Mouse (Mus musculus) G1E (cell line): ENCODE measurements around the gene Spef2. TPM values are rescaled to one million over a fixed set of nuclear protein-coding genes. Genes with fewer than 3 reads are reported as not detected.

ENCODE experiments used
- ATAC-seq: 2 replicates; pipeline ENCODE4 v1.8.0; 2016; ENCODE audit warnings: mild to moderate bottlenecking; ENCODE audit not compliant: insufficient number of reproducible peaks, poor library complexity, low FRiP score, severe bottlenecking; ENCODE audit errors: extremely low read depth
- DNase-seq: peaks from one replicate; pipeline ENCODE4 v3.0.0; 2012; ENCODE audit warnings: low spot score
- H3K27me3 ChIP-seq: 2 replicates; pipeline ENCODE4 v1.6.1; 2012; ENCODE audit warnings: mild to moderate bottlenecking, low read length, inconsistent platforms; ENCODE audit not compliant: insufficient read depth
- H3K36me3 ChIP-seq: replicated peaks from 2 replicates; pipeline ENCODE3; 2012; ENCODE audit warnings: mild to moderate bottlenecking, inconsistent platforms
- H3K4me1 ChIP-seq: 2 replicates; pipeline ENCODE4 v1.6.1; 2012; ENCODE audit warnings: low read depth, low read length, inconsistent platforms, mixed read lengths; ENCODE audit not compliant: insufficient read depth
- H3K4me3 ChIP-seq: 2 replicates; pipeline ENCODE4 v1.5.1; 2012; ENCODE audit warnings: low read depth, mild to moderate bottlenecking, inconsistent platforms, low read length, moderate library complexity, mixed read lengths
- H3K9me3 ChIP-seq: replicated peaks from 2 replicates; pipeline ENCODE4 v1.6.1; 2012; ENCODE audit warnings: inconsistent platforms
- CTCF ChIP-seq: IDR thresholded peaks from 2 replicates; pipeline ENCODE4 v1.5.1; 2012; ENCODE audit warnings: low read depth, low read length, inconsistent platforms, mixed read lengths
- GATA1 ChIP-seq: IDR thresholded peaks from 2 replicates; pipeline ENCODE4 v1.6.1; 2012; ENCODE audit warnings: borderline replicate concordance, low read length, inconsistent platforms, mixed read lengths
- GATA2 ChIP-seq: IDR thresholded peaks from 2 replicates; pipeline ENCODE4 v1.6.1; 2012; ENCODE audit warnings: low read depth, low read length, inconsistent platforms, borderline replicate concordance
- POLR2AphosphoS5 ChIP-seq: IDR thresholded peaks from 2 replicates; pipeline ENCODE4 v1.6.1; 2012; ENCODE audit warnings: low read depth, low read length, inconsistent platforms; ENCODE audit not compliant: insufficient replicate concordance
- TAL1 ChIP-seq: conservative IDR thresholded peaks from 2 replicates; pipeline ENCODE4 v1.6.1; 2012; ENCODE audit warnings: low read depth, low read length, inconsistent platforms, mixed read lengths
- polyA plus RNA-seq: library from polyadenylated mRNA; stranded (reverse); fragments of >175 nt; gene quantifications from 2 replicates; pipeline ENCODE4 v1.2.3, GENCODE M21; 2012
- total RNA-seq, 2 experiments: library from RNA; stranded (forward) in 1 of 2; stranded (reverse) in 1 of 2; fragments of 200-1000 nt in 1 of 2; fragments of >200 nt in 1 of 2; fragmentation: Nextera tagmentation in 1 of 2; gene quantifications; 2 replicates each; pipeline ENCODE4 v1.2.3; 2014 to 2017

Gene Spef2
- total and polyA plus RNA-seq, 3 experiments, result 0.05 TPM; not detected in 2

GRCm38 (mm10) chr15:9750966-9751365 is 2.3 kb upstream of the Spef2 start:
- DNase-seq, result no peak
- TF ChIP-seq TAL1, result no peak
- TF ChIP-seq POLR2AphosphoS5, result no peak
- no peak for TF ChIP-seq CTCF

DNA sequence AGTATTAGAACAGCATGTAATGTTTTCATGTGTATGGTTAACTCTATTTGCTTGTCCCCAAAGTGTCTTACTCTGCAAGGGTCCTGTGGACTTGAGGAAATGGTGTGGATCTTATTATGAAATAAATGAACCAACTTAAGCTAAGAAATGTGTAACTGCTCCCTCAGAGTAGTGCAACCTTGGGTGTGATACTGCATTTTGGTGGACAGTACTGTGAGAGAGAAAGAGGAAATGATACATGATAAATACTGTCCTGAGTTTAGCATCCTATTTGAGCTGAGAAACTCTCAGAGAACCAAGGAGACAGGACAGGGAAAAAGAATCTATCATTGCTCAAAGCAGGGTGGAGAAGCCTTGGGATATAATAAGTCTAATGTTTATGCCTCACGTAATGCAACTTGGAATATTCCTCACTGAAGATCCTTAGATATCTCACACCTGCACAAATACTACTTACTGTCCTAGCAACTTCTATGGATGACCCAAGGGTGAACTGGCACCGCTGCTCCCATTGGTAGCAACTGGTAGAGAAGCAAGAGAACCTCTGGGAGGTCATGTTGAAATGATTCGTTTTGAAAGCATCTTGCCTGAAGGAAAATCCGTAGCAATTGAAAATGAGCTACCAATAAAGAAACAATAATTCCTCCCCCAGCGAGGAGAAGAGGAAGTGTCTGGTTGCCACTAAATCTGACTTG is 1.1 kb downstream of the Spef2 start:
- DNase-seq, result no peak
- no peak for TF ChIP-seq GATA2
- TF ChIP-seq CTCF, result no peak
- TF ChIP-seq POLR2AphosphoS5, result no peak
- TF ChIP-seq GATA1, result no peak
- no peaks in the 10 kb centered on the region for H3K27me3 ChIP-seq
- no peaks in the 10 kb centered on the region for H3K4me1 ChIP-seq
- H3K4me3 ChIP-seq, result no peak overlapping the region
- no peak for ATAC-seq
- no peaks in the 10 kb centered on the region for H3K9me3 ChIP-seq
- no peaks in the 10 kb centered on the region for H3K36me3 ChIP-seq

More at GRCm38 (mm10) chr15:9750966-9751365, 2.3 kb upstream of the Spef2 start:
- no peaks in the 10 kb centered on the region for H3K4me1 ChIP-seq
- H3K4me3 ChIP-seq, result no peak overlapping the region
- ATAC-seq, result no peak
- no peaks in the 10 kb centered on the region for H3K9me3 ChIP-seq
- no peaks in the 10 kb centered on the region for H3K36me3 ChIP-seq
- H3K27me3 ChIP-seq, result no peaks in the 10 kb centered on the region

- TF ChIP-seq GATA2 (no peak), TAL1 (no peak), POLR2AphosphoS5 (no peak), GATA1 (no peak), CTCF (no peak)
- Histone ChIP-seq H3K4me1 (no peaks in the 10 kb centered on the region), H3K27me3 (no peaks in the 10 kb centered on the region), H3K9me3 (no peaks in the 10 kb centered on the region), H3K4me3 (no peak overlapping the region), H3K36me3 (no peaks in the 10 kb centered on the region)
- DNase-seq (no peak), ATAC-seq (no peak)
These were observed 6.5 kb downstream of the Spef2 start for GRCm38 (mm10) chr15:9742172-9742571.

DNA sequence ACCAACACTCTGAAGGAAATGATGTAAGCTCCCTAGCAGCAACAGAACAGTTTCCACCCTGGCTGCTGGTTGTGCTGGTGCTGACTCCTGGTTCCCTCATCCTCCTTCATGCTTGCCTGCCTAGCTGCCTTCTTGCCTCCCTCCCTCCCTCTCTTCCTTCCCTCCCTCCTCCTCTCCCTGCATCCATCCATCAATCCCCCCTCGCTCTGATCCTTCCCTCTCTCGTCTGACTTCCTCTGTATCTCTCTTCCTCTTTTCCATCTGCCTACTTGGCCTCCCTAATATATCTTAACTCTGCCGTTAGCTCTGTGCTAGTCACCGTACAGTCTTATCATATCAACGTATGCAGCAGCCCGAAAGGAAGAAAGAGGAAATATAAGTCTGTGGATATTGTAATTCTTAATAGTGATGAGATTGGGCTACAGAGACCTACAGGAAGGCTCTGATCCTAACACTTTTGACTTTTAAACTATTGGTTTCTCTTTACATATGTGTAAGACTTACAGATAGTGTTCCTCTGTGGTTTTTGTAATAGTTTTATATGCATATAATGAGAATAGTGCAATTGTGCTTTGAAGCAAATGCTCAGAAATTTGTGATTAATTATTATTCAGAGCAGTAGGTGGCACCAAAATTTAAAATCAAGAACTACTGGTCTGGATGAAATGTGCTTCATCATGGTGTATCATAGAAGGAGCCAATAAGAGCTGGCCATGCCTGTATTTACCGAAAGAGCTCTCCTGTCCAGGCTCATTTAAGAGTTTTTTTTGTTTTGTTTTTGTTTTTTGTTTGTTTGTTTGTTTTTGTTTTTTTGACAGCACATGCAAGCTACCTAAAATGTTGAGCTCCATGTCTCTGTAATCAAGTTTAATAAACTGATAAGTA is 33.9 kb downstream of the Spef2 start:
- no peak overlapping the region for H3K4me3 ChIP-seq

GRCm38 (mm10) chr15:9713707-9714106 is 35.0 kb downstream of the Spef2 start:
- Histone ChIP-seq H3K36me3 (no peaks in the 10 kb centered on the region), H3K9me3 (no peaks in the 10 kb centered on the region), H3K27me3 (peaks cover 2% of the 10 kb centered on the region; the same call in 1 of the 2 replicates), H3K4me3 (no peak overlapping the region), H3K4me1 (no peaks in the 10 kb centered on the region)
- ATAC-seq (no peak), DNase-seq (no peak)
- TF ChIP-seq POLR2AphosphoS5 (no peak), CTCF (no peak), TAL1 (no peak), GATA2 (no peak), GATA1 (no peak)

More for the DNA sequence above, 33.9 kb downstream of the Spef2 start:
- no peaks in the 10 kb centered on the region for H3K9me3 ChIP-seq
- H3K27me3 ChIP-seq, result peaks cover 2% of the 10 kb centered on the region; the same call in 1 of the 2 replicates
- no peak for TF ChIP-seq GATA1
- no peak for TF ChIP-seq CTCF
- TF ChIP-seq TAL1, result no peak
- TF ChIP-seq GATA2, result no peak
- no peak for TF ChIP-seq POLR2AphosphoS5
- no peaks in the 10 kb centered on the region for H3K36me3 ChIP-seq
- DNase-seq (no peak), ATAC-seq (no peak)
- no peaks in the 10 kb centered on the region for H3K4me1 ChIP-seq

DNA sequence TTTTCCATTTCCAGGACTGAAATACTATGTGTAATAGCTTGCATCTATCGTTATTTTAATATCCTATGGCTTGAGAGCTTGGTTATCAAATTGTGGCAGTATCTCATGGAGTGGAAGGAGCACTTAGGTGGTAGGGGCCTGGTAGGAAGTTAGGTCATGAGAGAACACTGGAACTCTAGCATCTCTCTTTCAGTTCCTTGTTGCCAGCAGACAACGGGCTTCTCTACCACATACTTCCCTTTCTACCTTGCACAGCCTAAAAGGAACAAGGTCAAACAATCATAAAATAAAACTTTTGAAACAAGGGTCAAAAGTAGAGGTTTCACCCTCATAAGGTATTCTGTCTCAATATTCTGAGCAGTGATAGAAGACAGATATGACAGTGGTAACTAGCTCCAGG is 38.3 kb downstream of the Spef2 start:
- no peak for TF ChIP-seq GATA2
- TF ChIP-seq CTCF, result no peak
- TF ChIP-seq POLR2AphosphoS5, result no peak
- no peak for TF ChIP-seq TAL1
- TF ChIP-seq GATA1, result no peak
- no peak for DNase-seq
- no peak for ATAC-seq

More for the DNA sequence above, 38.3 kb downstream of the Spef2 start:
- H3K27me3 ChIP-seq, result peaks cover 2% of the 10 kb centered on the region; the same call in 1 of the 2 replicates
- no peak overlapping the region for H3K4me3 ChIP-seq
- no peaks in the 10 kb centered on the region for H3K9me3 ChIP-seq
- H3K36me3 ChIP-seq, result no peaks in the 10 kb centered on the region
- no peaks in the 10 kb centered on the region for H3K4me1 ChIP-seq
